Mouse (Mus musculus): ENCODE data around the gene Phb. TPM values are rescaled to one million over a fixed set of nuclear protein-coding genes. Genes with fewer than 3 reads are reported as not detected.
"Not testable (repeated sequence)": the region's sequence is repeated elsewhere in the genome, so short reads cannot be mapped to it uniquely, and the experiment has no call there.

The Phb gene
- polyA plus RNA-seq, 1 experiment: 241 TPM

DNA sequence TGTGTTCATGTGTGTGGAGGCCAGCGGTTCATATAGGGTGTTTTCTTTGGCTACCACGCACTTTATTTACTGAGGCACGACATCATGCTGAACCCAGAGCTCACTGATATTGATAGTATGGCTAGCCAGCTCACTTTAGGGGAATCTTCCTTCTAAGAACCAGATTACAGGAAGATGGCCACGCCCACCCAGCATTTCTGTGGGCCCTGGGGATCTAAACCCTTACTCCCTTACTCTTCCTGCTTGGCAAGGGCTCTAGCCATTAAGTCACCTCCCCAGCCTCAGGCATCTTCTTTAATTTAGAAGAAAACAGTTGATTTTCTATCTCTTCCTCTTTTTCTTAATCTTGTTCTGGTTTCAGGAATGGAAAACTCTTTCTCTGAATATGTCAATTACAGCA is 9.3 kb upstream of the Phb start:
- no peak for TF ChIP-seq CTCF (IDR thresholded peaks at IDR 0.05; ENCODE audit: borderline replicate concordance, insufficient read depth, low read depth, low read length)
- no peak for TF ChIP-seq POLR2A (IDR thresholded peaks at IDR 0.05; ENCODE audit: borderline replicate concordance, insufficient read depth, low read length)
- 80% methylated on average over 4 of the region's 4 CpGs for WGBS
- Histone ChIP-seq H3K4me1 (ENCODE audit: control insufficient read depth, insufficient read depth, low read length) (no peaks in the 10 kb centered on the region; the same call in 1 of the 2 replicates), H3K27ac (ENCODE audit: insufficient read depth, low read length) (no peak overlapping the region), H3K4me3 (replicated peaks; ENCODE audit: insufficient read depth, low read depth, low read length) (no peak overlapping the region), H3K27me3 (ENCODE audit: control insufficient read depth, insufficient read depth, low read length) (no peaks in the 10 kb centered on the region)
- no peak for DNase-seq

DNA sequence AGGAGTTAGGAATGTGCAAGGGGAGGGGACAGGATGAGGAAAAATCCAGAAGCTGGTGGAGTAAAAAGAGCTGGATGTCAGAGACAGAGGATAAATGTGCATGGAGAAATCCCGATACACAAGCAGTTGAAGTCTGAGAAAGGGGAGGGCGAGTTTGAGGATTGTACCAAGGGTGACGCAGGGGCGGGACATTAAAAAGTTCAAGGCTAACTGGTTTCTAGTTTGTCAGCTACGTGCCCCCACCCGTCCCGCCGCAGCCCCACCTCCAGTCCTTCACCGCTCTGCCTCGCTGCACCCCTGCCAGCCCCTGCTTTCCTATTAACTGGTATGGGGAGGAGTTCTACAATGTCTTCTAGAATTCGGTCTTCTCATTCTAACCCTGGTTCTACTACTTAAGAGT is 420 bp downstream of the Phb start:
- WGBS: 3% methylated on average over 11 of the region's 11 CpGs
- Histone ChIP-seq H3K4me1 (ENCODE audit: control insufficient read depth, insufficient read depth, low read length) (no peaks in the 10 kb centered on the region; the same call in 1 of the 2 replicates), H3K27me3 (ENCODE audit: control insufficient read depth, insufficient read depth, low read length) (no peaks in the 10 kb centered on the region), H3K4me3 (replicated peaks; ENCODE audit: insufficient read depth, low read depth, low read length) (peak overlapping the region; percentile 84), H3K27ac (ENCODE audit: insufficient read depth, low read length) (peak overlapping the region; percentile 12; the same call in 1 of the 2 replicates)
- TF ChIP-seq CTCF (IDR thresholded peaks at IDR 0.05; ENCODE audit: borderline replicate concordance, insufficient read depth, low read depth, low read length): no peak
- no peak for TF ChIP-seq POLR2A (IDR thresholded peaks at IDR 0.05; ENCODE audit: borderline replicate concordance, insufficient read depth, low read length)
- DNase-seq: no peak

DNA sequence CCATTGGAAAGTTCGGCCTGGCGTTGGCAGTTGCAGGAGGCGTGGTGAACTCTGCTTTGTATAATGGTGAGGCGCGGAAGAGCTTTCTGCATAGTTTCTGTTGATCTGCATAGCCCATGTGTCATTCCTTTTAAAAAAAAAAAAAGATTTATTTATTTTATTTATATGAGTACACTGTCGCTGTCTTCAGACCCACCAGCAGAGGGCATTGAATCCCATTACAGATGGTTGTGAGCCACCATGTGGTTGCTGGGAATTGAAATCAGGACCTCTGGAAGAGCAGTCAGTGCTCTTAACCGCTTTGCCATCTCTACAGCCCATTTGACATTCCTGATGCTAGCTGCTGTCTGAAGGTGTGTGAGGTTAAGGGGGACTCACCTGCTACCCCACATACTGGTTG is 1.3 kb downstream of the Phb start:
- not testable (repeated sequence) for H3K27me3 ChIP-seq (ENCODE audit: control insufficient read depth, insufficient read depth, low read length); DNase-seq; H3K27ac ChIP-seq (ENCODE audit: insufficient read depth, low read length); H3K4me3 ChIP-seq (replicated peaks; ENCODE audit: insufficient read depth, low read depth, low read length); H3K4me1 ChIP-seq (ENCODE audit: control insufficient read depth, insufficient read depth, low read length)
- WGBS: 88% methylated on average over 7 of the region's 7 CpGs

DNA sequence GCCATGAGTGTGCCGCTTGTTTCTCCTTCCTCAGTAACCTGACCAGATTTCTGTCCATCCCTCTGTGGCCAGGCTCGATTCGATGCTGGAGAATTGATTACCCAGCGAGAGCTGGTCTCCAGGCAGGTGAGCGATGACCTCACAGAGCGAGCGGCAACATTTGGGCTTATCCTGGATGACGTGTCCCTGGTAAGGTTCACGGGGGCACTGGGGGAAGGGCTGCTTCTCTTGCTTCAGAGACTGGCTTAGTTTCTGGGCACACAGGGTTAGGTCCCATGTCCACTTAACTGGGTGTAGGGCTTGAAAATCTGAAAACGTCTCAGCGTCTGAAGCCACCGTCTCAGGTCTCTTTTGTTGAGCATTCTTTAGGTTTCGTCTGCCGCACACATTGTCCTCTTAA is 8.7 kb downstream of the Phb start:
- no peak for DNase-seq
- no peak for TF ChIP-seq POLR2A (IDR thresholded peaks at IDR 0.05; ENCODE audit: borderline replicate concordance, insufficient read depth, low read length)
- TF ChIP-seq CTCF (IDR thresholded peaks at IDR 0.05; ENCODE audit: borderline replicate concordance, insufficient read depth, low read depth, low read length): no peak
- 0 out of 2 replicates have a peak, but pooled peaks cover 5% of the 10 kb centered on the region for H3K4me1 ChIP-seq (ENCODE audit: control insufficient read depth, insufficient read depth, low read length)
- no peaks in the 10 kb centered on the region for H3K27me3 ChIP-seq (ENCODE audit: control insufficient read depth, insufficient read depth, low read length)
- no peak overlapping the region for H3K27ac ChIP-seq (ENCODE audit: insufficient read depth, low read length)
- WGBS: 91% methylated on average over 14 of the region's 14 CpGs
- no peak overlapping the region for H3K4me3 ChIP-seq (replicated peaks; ENCODE audit: insufficient read depth, low read depth, low read length)

DNA sequence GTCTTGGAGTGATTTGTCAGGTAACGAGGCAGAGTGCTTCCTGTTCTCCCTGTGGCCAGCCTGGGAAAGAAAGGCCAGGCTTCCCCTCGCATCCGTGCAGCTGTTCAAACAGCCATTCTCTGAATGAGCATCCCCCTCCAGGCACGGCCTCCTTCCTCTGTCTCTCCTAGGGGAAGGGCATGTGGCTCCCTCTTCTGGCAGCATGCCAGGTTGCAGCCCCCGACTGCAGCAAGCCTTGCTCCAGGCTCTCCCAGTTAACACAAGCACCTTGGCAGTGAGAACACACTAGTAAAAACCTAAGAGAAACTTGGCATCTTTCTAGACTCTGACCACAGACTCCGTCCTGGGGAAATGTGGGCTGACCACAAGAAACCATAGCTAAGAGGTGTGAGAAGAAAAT is 9.6 kb downstream of the Phb start:
- no peak overlapping the region for H3K4me3 ChIP-seq (replicated peaks; ENCODE audit: insufficient read depth, low read depth, low read length)
- 37% methylated on average over 6 of the region's 6 CpGs for WGBS
- TF ChIP-seq CTCF (IDR thresholded peaks at IDR 0.05; ENCODE audit: borderline replicate concordance, insufficient read depth, low read depth, low read length) (no peak), POLR2A (IDR thresholded peaks at IDR 0.05; ENCODE audit: borderline replicate concordance, insufficient read depth, low read length) (no peak)
- H3K4me1 ChIP-seq (ENCODE audit: control insufficient read depth, insufficient read depth, low read length): 0 out of 2 replicates have a peak, but pooled peaks cover 5% of the 10 kb centered on the region
- peak in 1 of 2 experiments; percentile 28 for DNase-seq
- H3K27ac ChIP-seq (ENCODE audit: insufficient read depth, low read length): no peak overlapping the region
- no peaks in the 10 kb centered on the region for H3K27me3 ChIP-seq (ENCODE audit: control insufficient read depth, insufficient read depth, low read length)

DNA sequence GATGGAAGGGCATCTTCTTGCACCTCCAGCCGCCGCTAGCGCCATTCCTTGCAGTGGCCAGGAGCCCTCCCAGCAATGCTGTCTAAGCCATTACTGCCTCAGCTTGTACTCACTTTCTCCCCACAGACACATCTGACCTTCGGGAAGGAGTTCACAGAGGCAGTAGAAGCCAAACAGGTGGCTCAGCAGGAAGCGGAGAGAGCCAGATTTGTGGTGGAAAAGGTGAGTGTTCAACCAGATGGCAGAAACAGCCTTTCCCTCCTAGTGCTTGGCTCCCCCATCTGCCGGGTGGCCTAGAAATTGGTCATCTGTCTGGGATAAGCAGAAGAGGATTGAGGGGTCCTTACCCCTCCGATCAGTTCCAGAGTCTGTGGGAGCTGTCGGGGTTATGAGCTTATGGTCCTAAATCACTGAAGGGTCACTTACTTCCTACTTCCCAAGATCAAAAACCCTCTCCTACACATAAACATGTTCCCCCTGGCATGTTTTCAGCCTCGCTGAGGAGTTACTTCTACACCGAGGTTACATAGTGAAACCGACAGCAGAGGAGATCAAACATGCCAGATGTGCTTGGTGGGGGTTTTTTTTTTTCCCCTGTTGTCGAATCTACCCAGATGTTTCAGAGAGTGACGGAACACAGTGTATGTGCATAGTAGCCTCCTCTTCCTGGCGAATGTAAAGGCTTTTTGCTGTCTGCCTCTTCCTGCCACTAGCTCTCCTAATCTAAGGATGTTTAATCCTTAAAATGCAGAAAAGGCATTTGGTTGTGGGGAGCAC is 11.4 kb downstream of the Phb start:
- DNase-seq: peak in 1 of 2 experiments; percentile 23
- H3K27me3 ChIP-seq (ENCODE audit: control insufficient read depth, insufficient read depth, low read length): no peaks in the 10 kb centered on the region
- 80% methylated on average over 14 of the region's 14 CpGs for WGBS
- no peak overlapping the region for H3K4me3 ChIP-seq (replicated peaks; ENCODE audit: insufficient read depth, low read depth, low read length)
- TF ChIP-seq CTCF (IDR thresholded peaks at IDR 0.05; ENCODE audit: borderline replicate concordance, insufficient read depth, low read depth, low read length): no peak
- TF ChIP-seq POLR2A (IDR thresholded peaks at IDR 0.05; ENCODE audit: borderline replicate concordance, insufficient read depth, low read length): no peak
- no peak overlapping the region for H3K27ac ChIP-seq (ENCODE audit: insufficient read depth, low read length)
- 0 out of 2 replicates have a peak, but pooled peaks cover 5% of the 10 kb centered on the region for H3K4me1 ChIP-seq (ENCODE audit: control insufficient read depth, insufficient read depth, low read length)

DNA sequence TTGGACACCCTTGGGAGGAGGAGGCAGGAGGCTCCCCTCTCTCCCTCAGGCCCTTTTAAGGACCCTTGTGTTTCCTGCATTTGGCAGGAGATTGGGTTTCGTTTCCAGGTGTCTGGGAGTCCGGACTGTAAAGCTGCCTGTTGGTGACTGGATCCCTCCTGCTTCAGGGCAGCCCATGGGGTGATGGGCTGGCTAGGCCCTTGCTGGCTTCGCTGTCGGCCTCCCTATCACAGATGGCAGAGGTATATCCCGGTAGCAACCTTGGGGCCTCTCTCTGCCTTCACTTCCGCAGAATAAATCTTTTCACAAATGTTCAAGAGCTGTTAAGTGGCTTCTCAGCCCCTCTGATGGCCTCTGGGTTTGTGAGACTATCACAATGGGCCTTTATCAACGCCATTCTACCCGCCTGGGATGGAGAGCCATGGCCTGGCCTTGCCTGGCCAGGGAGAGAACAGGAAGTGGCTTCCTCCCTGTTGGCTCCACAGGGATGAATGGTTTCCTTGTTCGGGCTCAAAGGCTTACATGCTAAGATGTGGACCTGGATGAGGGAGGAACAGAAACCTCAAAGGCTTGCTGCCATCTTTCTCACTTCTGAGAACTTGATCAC is 15.3 kb downstream of the Phb start:
- Histone ChIP-seq H3K27me3 (ENCODE audit: control insufficient read depth, insufficient read depth, low read length) (no peaks in the 10 kb centered on the region), H3K27ac (ENCODE audit: insufficient read depth, low read length) (no peak overlapping the region), H3K4me3 (replicated peaks; ENCODE audit: insufficient read depth, low read depth, low read length) (no peak overlapping the region), H3K4me1 (ENCODE audit: control insufficient read depth, insufficient read depth, low read length) (0 out of 2 replicates have a peak, but pooled peaks cover 5% of the 10 kb centered on the region)
- no peak for DNase-seq
- 76% methylated on average over 9 of the region's 9 CpGs for WGBS
- TF ChIP-seq CTCF (IDR thresholded peaks at IDR 0.05; ENCODE audit: borderline replicate concordance, insufficient read depth, low read depth, low read length) (no peak), POLR2A (IDR thresholded peaks at IDR 0.05; ENCODE audit: borderline replicate concordance, insufficient read depth, low read length) (no peak)

DNA sequence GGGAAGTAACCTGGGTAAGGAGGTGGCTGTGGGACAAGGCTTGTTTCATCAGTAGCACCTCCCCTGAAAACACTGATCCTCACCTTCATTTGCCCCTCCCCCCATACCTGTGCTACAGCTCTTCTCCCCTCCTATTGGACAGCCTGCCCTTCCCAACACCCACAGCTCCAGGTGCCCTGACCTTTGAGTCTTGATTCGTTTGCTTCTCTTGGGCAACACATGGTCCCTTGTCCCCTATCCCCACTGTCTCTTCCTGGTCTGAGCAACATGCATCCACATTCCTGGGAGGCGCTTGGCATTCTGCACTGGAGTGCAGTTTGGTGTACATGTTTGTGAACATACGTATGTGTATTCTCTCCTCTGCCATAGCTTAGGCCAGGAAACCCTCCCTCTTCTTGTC is 16.2 kb downstream of the Phb start:
- no peak for DNase-seq
- Histone ChIP-seq H3K27ac (ENCODE audit: insufficient read depth, low read length) (no peak overlapping the region), H3K4me3 (replicated peaks; ENCODE audit: insufficient read depth, low read depth, low read length) (no peak overlapping the region), H3K4me1 (ENCODE audit: control insufficient read depth, insufficient read depth, low read length) (0 out of 2 replicates have a peak, but pooled peaks cover 1% of the 10 kb centered on the region), H3K27me3 (ENCODE audit: control insufficient read depth, insufficient read depth, low read length) (no peaks in the 10 kb centered on the region)
- WGBS: 79% methylated on average over 3 of the region's 3 CpGs
- no peak for TF ChIP-seq POLR2A (IDR thresholded peaks at IDR 0.05; ENCODE audit: borderline replicate concordance, insufficient read depth, low read length)
- no peak for TF ChIP-seq CTCF (IDR thresholded peaks at IDR 0.05; ENCODE audit: borderline replicate concordance, insufficient read depth, low read depth, low read length)
